Mouse (Mus musculus) hindlimb bud, embryonic 11.5 days (tissue): Measurements from ENCODE around the gene Rassf9.

Source experiments
- DNase-seq: peaks from one replicate; pipeline ENCODE4 v3.0.0-alpha.2; 2012; ENCODE audit warnings: low read depth, low spot score; ENCODE audit errors: extremely low spot score

The Rassf9 gene

DNA sequence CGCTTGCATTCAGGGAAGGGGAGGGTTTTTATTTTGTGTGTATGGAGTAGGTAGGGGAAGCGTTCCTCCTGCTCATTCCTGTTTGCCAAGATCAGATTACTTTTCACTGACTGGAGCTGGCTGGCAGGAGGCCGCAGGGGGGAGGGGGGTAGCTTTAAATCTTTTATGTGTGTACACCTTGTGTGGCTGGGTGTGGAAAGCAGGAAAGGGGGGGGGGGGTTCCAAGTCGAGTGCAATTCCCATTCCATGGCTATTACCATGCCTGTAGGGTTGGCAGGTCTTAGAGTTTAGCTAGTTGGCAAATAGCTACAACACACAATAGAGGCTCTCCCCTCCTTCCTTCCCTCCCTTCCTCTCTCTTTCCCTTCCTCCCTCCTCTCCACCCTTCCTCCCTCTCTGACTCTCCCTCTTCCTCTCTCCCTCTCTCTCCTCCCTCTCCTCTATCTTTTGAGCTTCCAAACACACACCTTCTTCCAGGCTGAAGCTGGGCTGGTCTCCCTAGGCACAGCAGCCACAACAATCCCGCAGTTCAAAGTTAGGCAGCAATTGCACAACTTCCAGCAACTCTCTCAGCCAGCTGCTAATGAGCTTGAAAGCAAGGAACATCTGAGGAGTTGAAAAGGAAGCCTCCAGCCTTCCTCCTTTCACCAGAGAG, at the start of gene Rassf9:
Rassf9 (plus strand) TSS at position 416 of the 655 bp plus-strand sequence.
- DNase-seq, result no peak

GRCm38 (mm10) chr10:102469412-102469811, 42.6 kb upstream of the Rassf9 start:
- no peak for DNase-seq

- DNase-seq, result no peak
Observed at GRCm38 (mm10) chr10:102490386-102490785, 21.6 kb upstream of the Rassf9 start, which contains the start of gene Nts. TSS of gene Nts (minus strand) at chr10:102490486.

- no peak for DNase-seq
Observed at GRCm38 (mm10) chr10:102491792-102492191, 20.2 kb upstream of the Rassf9 start.

GRCm38 (mm10) chr10:102498754-102499153, 13.3 kb upstream of the Rassf9 start:
- no peak for DNase-seq

DNA sequence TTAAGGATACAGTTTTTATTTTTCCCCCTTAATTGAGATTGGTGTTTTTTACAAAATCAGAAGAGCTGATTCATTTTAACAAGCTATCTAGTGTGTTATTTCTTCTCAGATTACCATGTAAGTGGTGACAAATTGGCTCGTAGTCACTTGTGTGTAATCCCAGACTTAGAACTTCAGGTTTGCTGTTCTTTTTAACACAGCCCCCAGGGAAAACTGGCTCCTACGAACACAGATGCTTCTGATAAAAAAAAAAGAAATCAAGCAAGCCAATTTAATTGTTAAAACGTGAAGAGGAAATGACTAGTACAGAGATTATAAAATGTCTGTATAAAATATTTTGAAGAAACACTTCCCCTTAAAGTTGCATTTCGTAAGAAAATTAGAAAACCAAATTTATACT, 4.6 kb upstream of the Rassf9 start:
- DNase-seq, result no peak

GRCm38 (mm10) chr10:102511461-102511806, 588 bp upstream of the Rassf9 start:
- DNase-seq, result no peak

DNA sequence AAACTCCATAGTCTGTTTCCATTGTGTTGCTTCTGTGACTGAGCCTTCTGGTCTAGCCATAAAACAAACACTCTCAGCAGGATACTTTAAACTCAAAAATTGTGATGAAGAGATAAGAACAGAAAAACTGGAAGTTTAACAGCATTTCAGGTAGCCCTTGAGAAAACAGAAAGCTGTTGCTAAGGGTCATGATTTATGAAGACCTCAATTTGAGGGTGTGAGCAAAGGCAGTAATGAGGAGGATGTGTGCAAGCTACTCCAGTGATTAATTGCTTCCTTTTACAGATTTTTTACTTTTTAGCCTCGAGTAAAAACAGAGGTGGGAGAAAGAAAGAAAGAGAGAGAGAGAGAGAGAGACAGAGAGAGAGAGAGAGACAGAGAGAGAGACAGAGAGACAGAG, 2.1 kb downstream of the Rassf9 start:
- no peak for DNase-seq

DNA sequence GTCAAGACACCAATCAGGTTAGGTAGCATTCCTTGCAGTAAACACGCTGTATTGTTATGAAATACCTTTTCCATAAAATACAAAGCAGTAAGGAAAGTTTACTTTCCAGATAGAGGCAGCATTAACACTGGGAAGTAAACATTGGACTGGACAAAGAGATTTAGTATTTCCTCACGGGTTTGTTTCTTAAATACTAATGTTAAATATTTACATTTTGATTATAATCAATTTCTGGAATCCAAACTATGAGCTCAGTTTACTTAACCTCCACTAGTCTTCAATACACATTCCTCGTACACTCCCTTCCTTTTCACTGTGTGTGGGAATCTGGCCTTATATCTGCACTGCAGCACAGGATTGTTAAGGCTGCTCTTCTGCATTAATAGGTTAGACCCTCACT, 15.9 kb downstream of the Rassf9 start:
- no peak for DNase-seq

DNA sequence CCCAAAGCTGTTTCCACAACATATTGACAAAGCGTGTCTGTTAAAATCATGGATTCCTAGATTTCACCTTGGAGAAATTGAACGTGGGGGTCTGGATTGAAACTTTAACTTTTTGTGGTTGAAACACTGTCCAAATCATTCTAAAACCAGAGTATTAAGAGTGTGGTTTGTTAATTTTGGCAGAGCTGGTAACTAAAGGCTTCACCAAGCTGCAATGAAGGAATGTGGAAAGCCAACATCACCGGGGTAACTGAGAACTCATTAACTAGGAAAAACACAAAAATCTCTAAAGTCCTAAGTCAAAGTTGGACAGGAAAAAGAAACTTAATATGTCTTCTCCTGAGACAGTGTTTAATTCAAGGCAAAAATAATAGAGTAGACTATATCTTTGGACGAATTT, 41.9 kb downstream of the Rassf9 start:
- DNase-seq, result no peak

DNA sequence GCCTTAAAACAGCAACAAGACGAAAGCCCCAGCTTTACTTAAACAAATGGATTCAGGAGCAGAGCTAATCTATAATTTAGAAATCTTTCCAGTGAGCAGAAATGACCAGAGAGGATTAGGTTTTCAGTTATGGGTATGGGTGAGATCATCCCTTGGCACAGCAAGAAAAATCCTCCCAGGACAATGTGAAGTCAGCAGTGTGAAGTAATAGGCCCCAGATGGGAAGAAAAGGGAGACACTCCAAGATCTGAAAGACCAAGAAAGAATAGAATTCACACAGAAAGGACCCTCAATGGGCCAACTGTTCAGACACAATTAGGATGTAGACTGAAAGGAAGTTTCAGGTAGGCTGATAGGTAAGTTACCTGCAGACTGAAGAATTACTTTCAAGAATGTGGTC, 50.5 kb downstream of the Rassf9 start:
- DNase-seq, result no peak

DNA sequence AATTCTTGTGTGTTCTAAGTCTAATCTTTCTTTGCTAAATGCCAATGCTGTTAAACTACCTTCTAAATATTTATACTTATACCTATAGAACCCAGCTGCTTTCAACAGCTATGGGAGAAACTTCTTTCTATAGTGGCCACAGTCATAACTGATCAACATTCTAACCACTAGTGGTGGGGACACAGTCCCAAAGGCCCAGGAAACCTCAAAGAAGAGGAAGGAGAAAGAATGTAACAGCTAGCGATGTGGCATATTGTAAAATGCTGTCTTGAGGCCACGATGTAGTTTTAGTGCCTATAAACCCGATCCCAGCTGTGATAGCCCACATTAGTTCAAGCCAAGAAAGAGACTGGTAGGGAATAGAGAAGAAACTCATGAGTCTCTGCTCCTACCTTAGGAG, 65.9 kb downstream of the Rassf9 start:
- no peak for DNase-seq

DNA sequence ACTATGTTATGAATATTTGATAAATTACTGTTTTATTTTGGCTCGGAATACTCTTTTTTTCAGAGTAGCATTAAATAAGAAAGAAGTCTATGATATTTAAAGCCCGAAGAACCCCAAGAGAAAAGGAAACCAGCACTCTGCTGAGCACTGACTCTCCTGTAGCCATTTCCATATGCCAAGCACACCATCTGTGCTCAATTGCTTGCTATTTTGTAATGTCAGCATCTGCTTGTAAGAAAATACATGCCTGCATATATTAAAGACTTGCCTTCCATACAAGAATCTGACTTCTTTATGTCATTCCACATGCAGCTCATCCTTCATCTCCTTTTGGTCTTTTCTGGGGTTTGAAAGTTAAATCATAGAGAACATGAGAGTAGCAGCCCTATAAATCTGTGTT, 82.3 kb downstream of the Rassf9 start:
- no peak for DNase-seq
